Mouse (Mus musculus): Measurements from ENCODE around the gene Hsd17b10.

Hsd17b10 gene

GRCm38 (mm10) chrX:152001737-152002710 is at the start of gene Hsd17b10:
Gene Hsd17b10, plus strand, starts transcription at chrX:152001845.
- DNase-seq (ENCODE audit: low read depth), result peak; percentile 85

DNA sequence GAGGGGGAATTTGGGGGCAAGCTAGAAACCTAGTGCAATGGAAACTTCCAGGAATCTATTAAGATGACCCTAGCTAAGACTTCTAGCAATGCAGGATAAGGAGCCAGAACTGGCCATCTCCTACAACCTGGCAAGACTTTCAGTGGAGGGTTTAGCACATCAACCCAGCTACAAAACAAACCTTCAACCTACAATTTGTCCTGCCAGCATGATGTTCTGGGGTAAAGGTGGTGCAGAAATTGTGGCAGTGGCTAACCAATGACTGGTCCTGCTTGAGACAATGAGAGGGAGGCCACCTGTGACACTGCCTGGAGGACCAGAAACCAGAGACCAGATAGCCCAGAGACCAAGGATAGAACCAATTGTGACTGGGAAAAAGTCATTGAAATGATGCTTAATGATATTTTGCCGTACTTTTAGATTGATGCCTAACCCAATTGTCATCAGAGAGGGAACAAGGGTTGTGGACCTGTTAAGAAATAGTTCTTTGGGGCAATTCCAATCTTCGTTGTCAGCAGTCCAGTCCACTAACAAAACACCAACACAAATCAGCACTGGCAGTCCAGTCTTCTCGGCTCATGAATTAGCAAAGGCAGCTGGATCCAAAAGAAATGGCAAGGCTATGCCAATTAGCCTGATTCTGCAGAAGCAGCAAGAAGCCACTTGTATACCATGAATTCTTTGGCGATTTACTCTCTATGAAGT is 2.5 kb upstream of the Hsd17b10 start:
- DNase-seq (ENCODE audit: low read depth), result no peak

- DNase-seq (ENCODE audit: low read depth), result peak; percentile 42
Measured at GRCm38 (mm10) chrX:152001182-152001684, 412 bp upstream of the Hsd17b10 start.

- peak; percentile 59 for DNase-seq (ENCODE audit: low read depth)
Measured at GRCm38 (mm10) chrX:152002865-152003264, 1.2 kb downstream of the Hsd17b10 start.

- no peak for DNase-seq (ENCODE audit: low read depth)
Measured at GRCm38 (mm10) chrX:152007863-152008262, 6.2 kb downstream of the Hsd17b10 start.

DNA sequence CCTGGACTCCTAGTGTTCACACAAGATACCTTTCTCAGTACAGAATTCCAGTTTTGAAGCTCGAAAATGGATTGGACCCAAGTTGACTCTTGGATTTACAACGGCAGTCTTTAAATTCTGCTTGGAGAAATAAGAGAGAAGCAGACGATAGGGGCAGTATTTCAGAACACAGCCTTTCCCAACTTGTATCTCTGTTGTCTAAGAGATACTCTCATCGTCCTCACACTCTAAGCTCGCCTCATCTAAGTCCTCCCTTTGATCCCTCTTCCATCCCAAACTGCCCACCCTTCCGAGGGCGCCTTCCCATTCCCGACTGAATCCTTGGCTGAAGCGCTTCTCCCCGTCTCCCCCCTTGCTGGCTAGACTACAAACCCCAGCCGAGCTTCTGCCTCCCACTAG is 14.1 kb downstream of the Hsd17b10 start:
- DNase-seq (ENCODE audit: low read depth), result peak; percentile 57

DNA sequence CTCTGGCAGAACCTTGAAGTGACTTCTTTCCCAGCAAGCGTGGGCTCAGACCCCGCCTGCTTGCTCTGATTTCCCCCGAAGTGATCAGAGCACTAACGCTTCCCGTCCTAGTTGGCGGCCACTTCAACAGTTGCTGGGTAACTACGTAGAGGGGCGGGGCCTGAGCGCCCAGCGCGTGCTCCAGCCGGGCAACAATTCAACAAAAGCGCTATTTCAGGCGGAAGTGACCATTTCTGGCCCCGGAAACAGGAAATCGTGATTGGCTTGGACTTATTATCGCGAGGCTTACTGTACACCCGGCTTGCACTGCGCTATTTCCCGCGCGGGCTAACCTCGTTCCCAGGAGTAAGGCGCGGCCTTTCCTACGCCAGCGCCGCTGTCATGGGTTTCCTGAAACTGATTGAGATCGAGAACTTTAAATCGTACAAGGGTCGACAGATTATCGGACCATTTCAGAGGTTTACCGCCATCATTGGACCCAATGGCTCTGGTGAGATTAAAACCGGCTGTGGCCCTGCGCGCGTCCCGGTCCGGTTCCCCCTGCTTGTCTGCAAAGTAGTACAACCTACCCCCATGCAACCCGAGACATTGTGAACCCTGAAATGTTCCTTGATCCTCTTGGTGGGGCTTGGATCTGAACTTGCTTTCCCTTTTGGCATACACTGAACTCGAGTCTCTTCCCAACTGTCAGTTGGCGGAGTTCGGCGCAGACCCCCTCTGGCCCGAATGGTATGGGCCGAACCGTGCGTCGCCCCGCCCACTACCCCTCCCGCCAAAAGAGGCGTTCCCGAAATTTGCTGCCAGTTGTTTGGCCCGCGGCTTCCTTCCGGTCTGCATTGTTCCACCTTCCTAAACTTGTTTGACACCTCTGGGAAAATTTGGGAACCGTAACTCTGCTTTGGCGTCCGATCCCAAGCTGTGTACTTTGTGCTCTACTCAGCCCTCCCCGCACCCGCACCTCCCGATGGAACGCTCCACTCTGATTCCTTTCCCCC is 14.8 kb downstream of the Hsd17b10 start, which contains the start of the genes Ribc1 and Smc1a:
TSS of gene Ribc1 (minus strand) at position 145 of the 995 bp plus-strand sequence.
TSS of gene Smc1a (plus strand) at position 278 of the 995 bp plus-strand sequence.
- peak; percentile 97 for DNase-seq (ENCODE audit: low read depth)

DNA sequence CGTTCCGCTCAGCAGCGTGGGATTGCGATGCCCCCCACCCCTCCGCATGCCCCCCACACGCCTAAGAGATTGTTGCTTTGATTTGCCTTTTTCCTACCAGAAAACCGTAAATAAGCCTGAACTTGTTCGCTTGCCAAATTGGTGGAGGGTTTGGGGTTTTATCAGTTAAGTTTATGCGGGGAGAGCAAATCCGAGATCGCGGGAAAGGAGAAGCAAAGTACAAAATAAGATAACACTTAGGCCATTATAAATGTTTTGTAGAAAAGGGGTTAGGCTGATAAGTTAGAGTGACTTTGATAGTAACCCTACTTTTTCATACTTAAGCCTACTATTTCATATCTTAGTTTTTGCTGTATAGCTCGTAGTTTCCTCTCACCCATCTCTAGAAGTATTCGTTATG is 15.5 kb downstream of the Hsd17b10 start:
- no peak for DNase-seq (ENCODE audit: low read depth)

DNA sequence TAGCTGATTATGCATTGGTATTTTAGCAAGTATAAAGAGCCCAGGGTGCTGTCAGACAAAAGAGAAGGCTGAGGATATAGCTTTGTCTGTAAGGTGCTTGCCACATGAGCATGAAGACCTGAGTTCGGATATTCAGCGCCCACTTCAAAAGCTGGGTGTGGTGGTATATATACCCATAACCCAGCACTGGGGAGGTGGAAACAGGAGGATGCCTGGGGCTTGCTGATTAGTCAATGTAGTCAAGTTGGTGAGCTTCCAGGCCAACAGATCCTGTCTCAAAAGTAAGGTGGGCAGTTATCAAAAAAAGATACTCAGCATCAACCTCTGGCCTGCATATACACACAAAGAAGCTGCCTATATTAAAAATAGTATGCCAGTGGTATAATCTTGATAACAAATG is 17.6 kb downstream of the Hsd17b10 start:
- DNase-seq (ENCODE audit: low read depth), result peak; percentile 73

GRCm38 (mm10) chrX:152039865-152040264 is 38.2 kb downstream of the Hsd17b10 start:
- peak; percentile 33 for DNase-seq (ENCODE audit: low read depth)

- no peak for DNase-seq (ENCODE audit: low read depth)
Measured at GRCm38 (mm10) chrX:152047230-152047629, 45.6 kb downstream of the Hsd17b10 start.

DNA sequence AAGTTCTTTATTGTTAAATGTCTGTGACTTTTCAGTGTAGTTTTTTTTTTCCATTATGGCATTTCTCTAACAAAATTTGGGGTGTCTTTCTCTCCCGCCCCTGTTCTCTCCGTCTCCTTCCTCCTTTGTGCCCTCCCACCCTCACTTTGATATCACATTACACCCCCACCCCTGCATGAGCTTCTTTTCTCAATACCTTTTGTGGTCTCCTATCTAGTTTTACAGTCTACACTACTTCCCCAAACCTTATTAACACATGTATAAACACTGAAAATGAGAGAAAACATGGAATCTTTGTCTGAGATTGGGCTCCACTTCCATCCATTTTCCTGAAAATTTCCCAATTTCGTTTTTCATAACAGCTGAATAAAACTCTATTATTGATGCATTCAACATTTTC is 50.9 kb downstream of the Hsd17b10 start:
- peak; percentile 19 for DNase-seq (ENCODE audit: low read depth)

Data from 416B (cell line).